Mouse (Mus musculus) G1E (cell line): ENCODE results near the gene Ltf. TPM values are rescaled to one million over a fixed set of nuclear protein-coding genes. Genes with fewer than 3 reads are reported as not detected.

Source experiments
- ATAC-seq: 2 replicates; pipeline ENCODE4 v1.8.0; 2016; ENCODE audit warnings: mild to moderate bottlenecking; ENCODE audit not compliant: insufficient number of reproducible peaks, poor library complexity, low FRiP score, severe bottlenecking; ENCODE audit errors: extremely low read depth
- DNase-seq: peaks from one replicate; pipeline ENCODE4 v3.0.0; 2012; ENCODE audit warnings: low spot score
- H3K27me3 ChIP-seq: 2 replicates; pipeline ENCODE4 v1.6.1; 2012; ENCODE audit warnings: mild to moderate bottlenecking, low read length, inconsistent platforms; ENCODE audit not compliant: insufficient read depth
- H3K36me3 ChIP-seq: replicated peaks from 2 replicates; pipeline ENCODE3; 2012; ENCODE audit warnings: mild to moderate bottlenecking, inconsistent platforms
- H3K4me1 ChIP-seq: 2 replicates; pipeline ENCODE4 v1.6.1; 2012; ENCODE audit warnings: low read depth, low read length, inconsistent platforms, mixed read lengths; ENCODE audit not compliant: insufficient read depth
- H3K4me3 ChIP-seq: 2 replicates; pipeline ENCODE4 v1.5.1; 2012; ENCODE audit warnings: low read depth, mild to moderate bottlenecking, inconsistent platforms, low read length, moderate library complexity, mixed read lengths
- H3K9me3 ChIP-seq: replicated peaks from 2 replicates; pipeline ENCODE4 v1.6.1; 2012; ENCODE audit warnings: inconsistent platforms
- CTCF ChIP-seq: IDR thresholded peaks from 2 replicates; pipeline ENCODE4 v1.5.1; 2012; ENCODE audit warnings: low read depth, low read length, inconsistent platforms, mixed read lengths
- GATA1 ChIP-seq: IDR thresholded peaks from 2 replicates; pipeline ENCODE4 v1.6.1; 2012; ENCODE audit warnings: borderline replicate concordance, low read length, inconsistent platforms, mixed read lengths
- GATA2 ChIP-seq: IDR thresholded peaks from 2 replicates; pipeline ENCODE4 v1.6.1; 2012; ENCODE audit warnings: low read depth, low read length, inconsistent platforms, borderline replicate concordance
- POLR2AphosphoS5 ChIP-seq: IDR thresholded peaks from 2 replicates; pipeline ENCODE4 v1.6.1; 2012; ENCODE audit warnings: low read depth, low read length, inconsistent platforms; ENCODE audit not compliant: insufficient replicate concordance
- TAL1 ChIP-seq: conservative IDR thresholded peaks from 2 replicates; pipeline ENCODE4 v1.6.1; 2012; ENCODE audit warnings: low read depth, low read length, inconsistent platforms, mixed read lengths
- polyA plus RNA-seq: library from polyadenylated mRNA; stranded (reverse); fragments of >175 nt; gene quantifications from 2 replicates; pipeline ENCODE4 v1.2.3, GENCODE M21; 2012
- total RNA-seq, 2 experiments: library from RNA; stranded (forward) in 1 of 2; stranded (reverse) in 1 of 2; fragments of 200-1000 nt in 1 of 2; fragments of >200 nt in 1 of 2; fragmentation: Nextera tagmentation in 1 of 2; gene quantifications; 2 replicates each; pipeline ENCODE4 v1.2.3; 2014 to 2017

The Ltf gene
- total and polyA plus RNA-seq, 3 experiments: 0.16 TPM; not detected in 2

GRCm38 (mm10) chr9:111072971-111073370 is 53.9 kb downstream of the Ltf start:
- Histone ChIP-seq H3K9me3 (peaks cover 4% of the 10 kb centered on the region), H3K4me3 (no peak overlapping the region), H3K4me1 (peaks cover 23% of the 10 kb centered on the region), H3K27me3 (peaks cover 3% of the 10 kb centered on the region; the same call in 1 of the 2 replicates), H3K36me3 (no peaks in the 10 kb centered on the region)
- no peak for ATAC-seq
- TF ChIP-seq CTCF (no peak), GATA1 (no peak), GATA2 (no peak), POLR2AphosphoS5 (no peak), TAL1 (no peak)
- no peak for DNase-seq

DNA sequence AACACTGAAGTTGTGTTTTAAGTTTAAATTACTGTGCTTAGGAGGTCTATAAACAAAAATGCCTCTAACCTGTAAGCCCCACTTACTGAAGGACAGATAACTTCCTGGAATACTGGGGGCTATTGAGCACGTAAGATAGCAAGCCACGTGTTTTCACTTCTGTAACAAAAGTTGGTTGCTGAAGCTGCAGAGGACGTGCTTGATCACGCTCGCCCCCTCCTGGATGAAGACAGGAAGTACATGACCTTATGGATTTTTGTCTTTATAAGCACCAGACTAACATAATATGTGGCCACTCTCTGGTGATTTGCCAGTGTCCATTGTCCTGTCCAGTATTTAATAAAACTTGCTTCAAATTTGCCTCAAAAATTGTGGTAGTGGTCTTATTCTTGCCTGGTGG is 58.7 kb downstream of the Ltf start:
- DNase-seq (no peak), ATAC-seq (no peak)
- Histone ChIP-seq H3K9me3 (peaks cover 4% of the 10 kb centered on the region), H3K4me3 (no peak overlapping the region), H3K27me3 (peaks cover 18% of the 10 kb centered on the region), H3K4me1 (peaks cover 5% of the 10 kb centered on the region), H3K36me3 (no peaks in the 10 kb centered on the region)
- no peak for TF ChIP-seq GATA2
- peak; percentile 75 for TF ChIP-seq CTCF

GRCm38 (mm10) chr9:111080801-111081200 is 61.7 kb downstream of the Ltf start:
- Histone ChIP-seq H3K9me3 (no peaks in the 10 kb centered on the region), H3K36me3 (no peaks in the 10 kb centered on the region), H3K4me3 (no peak overlapping the region), H3K27me3 (peaks cover 20% of the 10 kb centered on the region), H3K4me1 (peaks cover 12% of the 10 kb centered on the region)
- DNase-seq (no peak), ATAC-seq (no peak)
- TF ChIP-seq CTCF (no peak), POLR2AphosphoS5 (no peak), GATA1 (no peak), GATA2 (no peak), TAL1 (no peak)

DNA sequence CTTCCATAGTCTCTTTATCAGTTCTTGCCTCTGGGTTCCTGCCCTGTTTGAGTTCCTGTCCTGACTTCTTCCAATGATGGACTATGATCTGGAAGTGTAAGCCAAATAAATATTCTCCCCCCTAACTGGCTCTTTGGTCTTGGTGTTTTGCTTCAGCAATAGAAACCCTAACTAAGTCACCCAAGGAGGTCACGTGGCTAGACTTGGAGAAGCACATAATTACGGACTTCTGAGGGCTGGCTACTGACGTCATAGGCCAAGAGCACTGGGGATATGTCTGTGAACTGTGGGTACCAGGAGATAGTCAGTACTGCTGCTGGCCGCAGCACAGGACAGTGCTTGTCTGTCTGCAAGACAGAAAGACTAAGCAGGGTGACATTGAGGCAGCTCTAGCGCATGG is 62.7 kb downstream of the Ltf start:
- Histone ChIP-seq H3K27me3 (peaks cover 20% of the 10 kb centered on the region), H3K36me3 (no peaks in the 10 kb centered on the region), H3K4me1 (peaks cover 21% of the 10 kb centered on the region), H3K9me3 (no peaks in the 10 kb centered on the region), H3K4me3 (no peak overlapping the region)
- ATAC-seq (no peak), DNase-seq (no peak)
- TF ChIP-seq GATA1: no peak
- no peak for TF ChIP-seq CTCF

DNA sequence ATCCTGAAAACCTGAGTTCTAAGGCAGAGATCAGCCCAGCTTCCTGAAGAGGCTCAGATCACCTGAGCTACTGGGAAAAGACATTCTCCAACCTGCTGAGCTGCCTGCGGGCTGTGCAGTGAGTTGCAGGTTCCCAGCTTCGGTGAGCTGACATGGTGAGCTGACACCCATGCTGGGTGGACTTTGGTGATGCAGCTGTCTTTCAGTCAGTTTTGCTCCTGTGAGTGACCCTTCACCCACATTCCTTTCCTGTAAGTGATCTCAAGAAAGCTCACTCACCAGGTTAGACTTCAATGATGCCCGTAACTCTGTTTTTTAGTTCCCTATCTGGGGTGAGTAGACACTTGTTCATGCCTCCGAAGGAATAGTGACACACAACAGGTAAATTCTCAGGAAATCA is 66.3 kb downstream of the Ltf start:
- no peak overlapping the region for H3K4me3 ChIP-seq
- TF ChIP-seq GATA2: no peak
- TF ChIP-seq GATA1: no peak
- TF ChIP-seq CTCF: no peak
- TF ChIP-seq TAL1: no peak
- TF ChIP-seq POLR2AphosphoS5: no peak
- no peak for ATAC-seq

DNA sequence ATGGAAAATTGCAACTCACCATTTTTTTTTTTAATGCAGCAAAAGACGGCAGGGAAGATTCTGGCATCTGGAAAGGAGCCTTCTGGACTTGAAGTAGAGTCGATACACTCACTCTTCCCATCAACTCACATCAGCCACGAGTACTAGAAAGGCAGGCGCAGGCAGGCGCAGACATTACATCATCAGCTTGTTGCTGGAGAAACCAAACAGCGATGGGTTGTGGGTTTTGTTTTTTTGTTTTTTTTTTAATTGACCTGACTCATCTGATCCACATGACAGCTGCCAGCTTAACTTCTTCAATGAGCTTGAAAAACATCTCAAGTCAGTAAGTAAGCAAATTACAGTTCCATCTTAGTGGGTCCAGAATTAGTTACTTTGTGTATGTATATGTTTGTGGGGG is 67.1 kb downstream of the Ltf start:
- ATAC-seq: no peak
- Histone ChIP-seq H3K9me3 (no peaks in the 10 kb centered on the region), H3K27me3 (peaks cover 14% of the 10 kb centered on the region), H3K4me3 (no peak overlapping the region), H3K4me1 (peaks cover 48% of the 10 kb centered on the region), H3K36me3 (no peaks in the 10 kb centered on the region)
- no peak for DNase-seq
- TF ChIP-seq GATA2: no peak
- TF ChIP-seq GATA1: no peak
- no peak for TF ChIP-seq POLR2AphosphoS5
- no peak for TF ChIP-seq TAL1
- TF ChIP-seq CTCF: no peak

More for the DNA sequence above, 66.3 kb downstream of the Ltf start:
- Histone ChIP-seq H3K4me1 (peaks cover 48% of the 10 kb centered on the region), H3K27me3 (peaks cover 19% of the 10 kb centered on the region), H3K36me3 (no peaks in the 10 kb centered on the region), H3K9me3 (no peaks in the 10 kb centered on the region)
- DNase-seq: no peak

- Histone ChIP-seq H3K4me1 (peaks cover 46% of the 10 kb centered on the region), H3K36me3 (no peaks in the 10 kb centered on the region), H3K4me3 (no peak overlapping the region), H3K27me3 (peaks cover 19% of the 10 kb centered on the region), H3K9me3 (no peaks in the 10 kb centered on the region)
- peak; percentile 69 for ATAC-seq
- no peak for TF ChIP-seq GATA1
- peak; percentile 13 for DNase-seq
These were observed 68.0 kb downstream of the Ltf start for GRCm38 (mm10) chr9:111086995-111087606.
